Mouse (Mus musculus) C2C12 (cell line): Measurements from ENCODE around the gene Esp4. TPM values are rescaled to one million over a fixed set of nuclear protein-coding genes. Genes with fewer than 3 reads are reported as not detected.
"Not testable (repeated sequence)": the region's sequence is repeated elsewhere in the genome, so short reads cannot be mapped to it uniquely, and the experiment has no call there.

ENCODE experiments used
- H3K27me3 ChIP-seq: one replicate; pipeline ENCODE4 v1.6.1; 2011; ENCODE audit not compliant: control insufficient read depth, insufficient read depth, insufficient read length
- H3K36me3 ChIP-seq: one replicate; pipeline ENCODE4 v1.6.1; 2011; ENCODE audit not compliant: control insufficient read depth, insufficient read depth
- H3K4me3 ChIP-seq: one replicate; pipeline ENCODE4 v1.5.1; 2011; ENCODE audit warnings: mild to moderate bottlenecking, control low read depth; ENCODE audit not compliant: poor library complexity, insufficient read depth, severe bottlenecking
- H3K79me2 ChIP-seq: one replicate; pipeline ENCODE4 v1.6.1; 2011; ENCODE audit not compliant: control insufficient read depth, insufficient read depth
- H3K79me3 ChIP-seq: one replicate; pipeline ENCODE4 v1.6.1; 2011; ENCODE audit warnings: low read depth, control low read depth
- H3ac ChIP-seq: one replicate; pipeline ENCODE3; 2011; ENCODE audit warnings: low read depth; ENCODE audit not compliant: control insufficient read depth, insufficient read length
- CEBPB ChIP-seq: IDR thresholded peaks from one replicate; pipeline ENCODE4 v1.6.1; 2011; ENCODE audit warnings: low read depth, mild to moderate bottlenecking, control low read depth, moderate library complexity
- CTCF ChIP-seq: IDR thresholded peaks from one replicate; pipeline ENCODE4 v1.5.1; 2011; ENCODE audit not compliant: control insufficient read depth, insufficient read depth, insufficient read length
- FOSL1 ChIP-seq: IDR thresholded peaks from one replicate; pipeline ENCODE4 v1.8.0; 2011; ENCODE audit warnings: mild to moderate bottlenecking, low read length; ENCODE audit not compliant: poor library complexity, insufficient read depth, severe bottlenecking
- MAX ChIP-seq: IDR thresholded peaks from one replicate; pipeline ENCODE4 v1.6.1; 2011; ENCODE audit warnings: mild to moderate bottlenecking, control low read depth
- MYOD1 ChIP-seq: IDR thresholded peaks from one replicate; pipeline ENCODE4 v1.6.1; 2011; ENCODE audit warnings: low read depth; ENCODE audit not compliant: control insufficient read depth, insufficient read length
- MYOG ChIP-seq: IDR thresholded peaks from one replicate; pipeline ENCODE4 v1.6.1; 2011; ENCODE audit not compliant: control insufficient read depth, insufficient read length; ENCODE audit errors: extremely low read depth
- USF1 ChIP-seq: IDR thresholded peaks from one replicate; pipeline ENCODE4 v1.6.1; 2011; ENCODE audit warnings: low read depth, mild to moderate bottlenecking, control low read depth, moderate library complexity
- long read RNA-seq, 2 experiments: library from polyadenylated mRNA; unstranded; transcript quantifications; one replicate each; pipeline ENCODE4 v2.0.0; 2019 to 2020
- polyA plus RNA-seq: library from polyadenylated mRNA; unstranded; fragments of >200 nt; fragmentation: generic; extraction: Trizol; gene quantifications from one replicate; pipeline ENCODE4 v1.2.1, GENCODE M21; 2012; ENCODE audit warnings: missing spikeins

Esp4 gene
- polyA plus RNA-seq: not detected
- long read RNA-seq, experiment 1: 0 reads
- long read RNA-seq, experiment 2: 0 reads

DNA sequence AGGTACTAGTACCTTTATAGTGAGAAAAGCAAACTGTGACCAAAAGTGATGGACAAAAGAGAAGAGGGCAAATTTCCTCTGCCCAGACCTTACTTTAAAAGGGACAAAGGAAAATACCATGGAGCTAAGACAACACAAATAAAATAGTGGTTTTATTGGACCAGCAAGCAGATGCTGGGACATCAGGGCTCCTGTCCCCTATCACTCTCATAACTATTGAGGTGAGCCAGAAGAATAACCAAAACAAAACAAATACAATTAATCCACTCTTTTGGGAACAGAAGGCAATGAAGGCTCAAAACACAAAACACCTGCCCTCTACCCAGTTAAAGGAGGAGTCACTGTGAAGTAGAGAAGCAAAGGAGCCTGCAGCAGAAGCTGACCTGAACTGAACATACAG, at the start of gene Esp4:
Gene Esp4 (plus strand): TSS at position 301 of the 400 bp plus-strand sequence.
- Histone ChIP-seq H3K27me3 (no peaks in the 10 kb centered on the region), H3ac (no peak within 1 kb of the TSS), H3K36me3 (no peaks in the 10 kb centered on the region), H3K79me3 (no peaks in the 10 kb centered on the region), H3K4me3 (no peak within 1 kb of the TSS), H3K79me2 (no peaks in the 10 kb centered on the region)
- TF ChIP-seq CEBPB (no peak), MAX (no peak), CTCF (no peak)

DNA sequence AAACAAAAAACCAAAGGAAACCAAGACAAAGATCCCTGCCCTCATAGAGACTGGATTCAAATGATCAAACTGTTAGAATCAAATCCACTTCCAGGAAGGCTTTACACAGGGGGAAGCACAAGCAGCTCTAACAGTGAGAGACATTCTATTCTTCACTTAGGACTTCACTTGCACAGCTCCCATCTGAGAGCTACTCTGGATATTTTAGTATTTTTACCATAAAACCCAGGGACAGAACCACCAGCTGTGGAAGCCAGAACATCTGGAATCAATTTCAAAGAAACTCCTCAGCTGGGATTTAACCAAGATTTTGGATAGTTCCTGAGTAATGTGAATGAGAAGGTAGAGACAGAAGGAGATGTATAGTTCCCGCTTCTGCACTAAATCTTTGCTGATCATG, 44.9 kb upstream of the Esp4 start:
- TF ChIP-seq FOSL1 (no peak), MYOG (no peak), MYOD1 (no peak), CEBPB (no peak), USF1 (no peak), CTCF (no peak), MAX (no peak)
- no peaks in the 10 kb centered on the region for H3K79me3 ChIP-seq
- H3K27me3 ChIP-seq: no peaks in the 10 kb centered on the region
- H3ac ChIP-seq: no peak overlapping the region
- no peak overlapping the region for H3K4me3 ChIP-seq
- H3K79me2 ChIP-seq: no peaks in the 10 kb centered on the region
- no peaks in the 10 kb centered on the region for H3K36me3 ChIP-seq

DNA sequence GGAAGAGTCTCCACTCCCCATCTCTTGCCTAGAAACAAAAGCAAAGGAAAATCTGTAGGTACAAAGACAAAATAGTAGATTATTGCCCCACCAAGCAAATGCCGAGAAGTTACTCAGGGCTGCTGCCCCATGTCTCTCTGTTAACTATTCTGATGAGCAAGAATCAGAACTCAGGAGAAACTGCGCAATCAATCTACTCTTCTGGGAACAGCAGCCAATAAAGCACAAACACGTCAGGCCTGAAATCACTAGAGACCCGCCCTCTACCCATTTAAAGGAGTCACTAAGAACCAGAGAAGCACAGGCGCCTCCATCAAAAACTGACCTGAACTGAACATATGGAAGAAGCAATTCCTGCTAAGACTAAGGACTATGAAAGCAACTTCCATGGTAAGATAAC, 37.2 kb upstream of the Esp4 start, which contains the start of gene Esp6:
Gene Esp6 (plus strand): TSS at position 301 of the 400 bp plus-strand sequence.
- no peaks in the 10 kb centered on the region for H3K79me2 ChIP-seq

DNA sequence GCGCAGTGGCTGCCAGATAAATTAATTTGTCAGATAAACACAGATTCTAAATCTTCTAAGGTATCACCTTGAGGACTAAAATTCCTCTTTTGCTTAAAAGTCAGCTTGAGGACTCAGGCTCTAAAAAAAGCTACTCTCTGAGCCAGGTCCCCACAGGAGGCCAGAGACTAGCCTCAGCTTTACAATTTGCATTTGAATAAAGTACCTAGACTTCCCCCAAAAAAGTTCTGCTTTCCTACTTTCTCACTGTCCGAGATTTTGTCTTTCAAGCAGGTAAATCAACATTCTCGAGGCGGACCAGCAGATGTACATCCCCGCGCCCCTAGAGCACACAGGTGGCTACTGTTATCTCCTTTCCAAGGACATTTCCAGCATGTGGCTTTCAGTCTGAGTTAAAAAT, 14.5 kb upstream of the Esp4 start:
- not testable (repeated sequence) for H3K4me3 ChIP-seq, H3ac ChIP-seq, H3K79me2 ChIP-seq, H3K36me3 ChIP-seq, H3K79me3 ChIP-seq, H3K27me3 ChIP-seq

More for the DNA sequence above, 37.2 kb upstream of the Esp4 start, which contains the start of gene Esp6:
- TF ChIP-seq CTCF: no peak
- no peak for TF ChIP-seq MYOD1
- TF ChIP-seq MYOG: no peak
- no peak for TF ChIP-seq MAX
- no peak for TF ChIP-seq USF1
- no peak for TF ChIP-seq CEBPB
- no peak for TF ChIP-seq FOSL1
- H3ac ChIP-seq: no peak within 1 kb of the TSS
- no peaks in the 10 kb centered on the region for H3K27me3 ChIP-seq
- no peaks in the 10 kb centered on the region for H3K79me3 ChIP-seq
- no peak within 1 kb of the TSS for H3K4me3 ChIP-seq
- no peaks in the 10 kb centered on the region for H3K36me3 ChIP-seq

DNA sequence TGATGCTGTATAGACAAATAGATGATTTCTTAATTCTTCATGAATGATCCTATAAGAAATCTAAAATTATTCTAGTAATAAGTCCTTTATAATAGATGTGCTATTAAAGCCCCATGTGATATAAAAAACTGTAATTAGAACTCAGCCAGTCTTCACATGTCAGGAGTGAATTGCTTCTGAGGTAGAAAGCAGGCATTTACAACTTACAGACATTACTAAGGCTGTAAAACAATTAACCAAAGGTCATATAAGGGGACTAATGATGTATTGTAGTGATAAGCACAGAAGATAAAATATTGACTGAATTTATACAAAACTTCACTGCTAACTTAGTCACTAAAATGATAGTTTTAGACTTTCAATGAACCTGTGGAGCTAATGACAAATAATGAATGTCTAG, 7.1 kb upstream of the Esp4 start:
- Histone ChIP-seq H3K4me3 (no peak overlapping the region), H3K36me3 (no peaks in the 10 kb centered on the region), H3K79me2 (no peaks in the 10 kb centered on the region), H3ac (no peak overlapping the region), H3K79me3 (no peaks in the 10 kb centered on the region), H3K27me3 (no peaks in the 10 kb centered on the region)
- TF ChIP-seq MAX: no peak
- no peak for TF ChIP-seq CTCF
- TF ChIP-seq FOSL1: no peak
- no peak for TF ChIP-seq MYOG
- no peak for TF ChIP-seq MYOD1
- no peak for TF ChIP-seq CEBPB
- no peak for TF ChIP-seq USF1

DNA sequence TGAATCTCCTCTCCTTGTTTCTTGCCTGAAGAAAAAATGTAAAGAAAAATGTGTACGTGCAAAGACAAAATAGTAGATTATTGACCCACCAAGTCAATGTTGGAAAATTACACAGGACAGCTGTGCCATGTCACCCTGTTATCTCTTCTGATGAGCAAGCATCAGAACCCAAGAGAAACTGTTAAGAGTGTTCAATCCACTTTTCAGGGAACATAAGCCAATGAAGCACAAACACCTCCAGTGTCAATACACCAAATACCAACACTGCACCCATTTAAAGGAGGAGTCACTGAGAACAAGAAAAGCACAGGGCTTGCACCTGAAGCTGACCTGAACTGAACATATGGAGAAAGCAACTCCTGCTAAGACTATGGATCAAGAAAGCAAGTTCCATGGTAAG, 33.4 kb downstream of the Esp4 start, which contains the start of gene Esp3:
Gene Esp3 (plus strand): TSS at position 301 of the 400 bp plus-strand sequence.
- not testable (repeated sequence) for H3K36me3 ChIP-seq, H3ac ChIP-seq, H3K79me2 ChIP-seq, H3K4me3 ChIP-seq, H3K27me3 ChIP-seq, H3K79me3 ChIP-seq

Other genes with a start within 250 kb of the Esp4 start
- not detected for gene Esp8, start 78.6 kb upstream of the Esp4 start, polyA plus RNA-seq
- gene Esp6, start 37.1 kb upstream of the Esp4 start, polyA plus RNA-seq: not detected
- not detected for gene Esp3, start 33.5 kb downstream of the Esp4 start, polyA plus RNA-seq
- not detected for gene Esp1, start 128.5 kb downstream of the Esp4 start, polyA plus RNA-seq
- not detected for gene Crisp2, start 208.4 kb downstream of the Esp4 start, polyA plus RNA-seq
- gene Rhag, start 212.5 kb downstream of the Esp4 start, polyA plus RNA-seq: not detected